Mouse (Mus musculus): ENCODE results near the gene Ndufc1.

DNA sequence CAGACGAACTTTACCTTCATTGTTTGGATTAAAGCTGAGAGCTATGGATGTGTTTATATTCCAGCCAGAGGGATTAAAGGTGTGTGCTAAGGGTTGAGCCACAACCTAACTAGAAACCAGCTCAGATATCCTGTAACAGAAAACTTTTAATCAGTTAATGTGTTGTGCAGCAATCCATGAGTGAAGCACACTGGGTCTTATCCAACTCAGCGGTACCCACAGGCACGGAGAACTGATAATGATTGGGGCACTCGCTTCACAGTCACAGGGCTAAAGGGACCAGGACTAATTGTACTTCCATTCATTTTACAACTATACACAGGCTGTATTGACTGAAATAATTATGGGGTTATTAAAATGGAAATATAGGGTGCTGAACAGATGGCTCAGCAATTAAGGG, 41.9 kb downstream of the Ndufc1 start:
- no peak for TF ChIP-seq CTCF (IDR thresholded peaks at IDR 0.05; ENCODE audit: extremely low read depth, insufficient read length, insufficient replicate concordance, low read depth, low read length)
- no peak for TF ChIP-seq POLR2A (IDR thresholded peaks at IDR 0.05; ENCODE audit: low read depth, low read length)

Data from small intestine, adult 2 months (tissue).